Mouse (Mus musculus) limb, embryonic 10.5 days (tissue): Measurements from ENCODE around the gene Whamm. TPM values are rescaled to one million over a fixed set of nuclear protein-coding genes. Genes with fewer than 3 reads are reported as not detected.
A peak's percentile ranks its signal among the peaks of the same experiment; 100 is the strongest.

ENCODE experiments used
- DNase-seq: peaks from one replicate; pipeline ENCODE4 v3.0.0-alpha.2; 2017; ENCODE audit warnings: low spot score
- H3K27ac ChIP-seq: fragments of 300-500 bp; sonication (generic); 2 replicates; pipeline ENCODE4 v1.5.1; 2016; ENCODE audit warnings: mild to moderate bottlenecking
- H3K27me3 ChIP-seq: fragments of 300-500 bp; sonication (generic); 2 replicates; pipeline ENCODE4 v1.6.1; 2016; ENCODE audit warnings: low read depth, mild to moderate bottlenecking; ENCODE audit not compliant: poor library complexity, severe bottlenecking
- H3K36me3 ChIP-seq: fragments of 300-500 bp; sonication (generic); 2 replicates; pipeline ENCODE4 v1.6.1; 2016; ENCODE audit warnings: mild to moderate bottlenecking, moderate library complexity
- H3K4me1 ChIP-seq: fragments of 300-500 bp; sonication (generic); 2 replicates; pipeline ENCODE4 v1.6.1; 2016
- H3K4me3 ChIP-seq: fragments of 300-500 bp; sonication (generic); 2 replicates; pipeline ENCODE4 v1.5.1; 2016; ENCODE audit warnings: mild to moderate bottlenecking, moderate library complexity
- H3K9me3 ChIP-seq: fragments of 300-500 bp; sonication (generic); replicated peaks from 2 replicates; pipeline ENCODE4 v1.6.1; 2016; ENCODE audit warnings: mild to moderate bottlenecking
- WGBS: fragments of 180-500 bp; shearing (Covaris S2); methylation state at CpG from one replicate; pipeline ENCODE4 v1.1.7; 2016; 5-methylcytosine and 5-hydroxymethylcytosine counted together
- polyA plus RNA-seq: library from polyadenylated mRNA; unstranded; fragments of >200 nt; fragmentation: Nextera tagmentation; extraction: Ambion mirVana; gene quantifications from 2 replicates; pipeline ENCODE4 v1.2.1, GENCODE M21; 2016

The Whamm gene
- polyA plus RNA-seq, 1 experiment from 2014 or later = 2.6 TPM

GRCm38 (mm10) chr7:81554369-81554768 lies 16.7 kb upstream of the Whamm start:
- H3K27me3 ChIP-seq = no peaks in the 10 kb centered on the region
- no peak overlapping the region for H3K4me3 ChIP-seq
- no peaks in the 10 kb centered on the region for H3K36me3 ChIP-seq
- H3K9me3 ChIP-seq = no peaks in the 10 kb centered on the region
- H3K27ac ChIP-seq = no peak overlapping the region
- peak; percentile 53 for DNase-seq
- no peaks in the 10 kb centered on the region for H3K4me1 ChIP-seq
- WGBS = 86% methylated on average over 2 of the region's 2 CpGs

- 84% methylated on average over 4 of the region's 4 CpGs for WGBS
These were observed 14.2 kb upstream of the Whamm start for GRCm38 (mm10) chr7:81556839-81557238.

GRCm38 (mm10) chr7:81557252-81557984 lies 13.6 kb upstream of the Whamm start:
- Histone ChIP-seq H3K27me3 (no peaks in the 10 kb centered on the region), H3K9me3 (no peaks in the 10 kb centered on the region), H3K4me3 (no peak overlapping the region), H3K36me3 (no peaks in the 10 kb centered on the region), H3K4me1 (no peaks in the 10 kb centered on the region), H3K27ac (no peak overlapping the region)
- DNase-seq = no peak
- 90% methylated on average over 7 of the region's 7 CpGs for WGBS

More at GRCm38 (mm10) chr7:81556839-81557238, 14.2 kb upstream of the Whamm start:
- no peak overlapping the region for H3K4me3 ChIP-seq
- no peak for DNase-seq
- H3K27me3 ChIP-seq = no peaks in the 10 kb centered on the region
- H3K9me3 ChIP-seq = no peaks in the 10 kb centered on the region
- H3K4me1 ChIP-seq = no peaks in the 10 kb centered on the region
- H3K36me3 ChIP-seq = no peaks in the 10 kb centered on the region
- no peak overlapping the region for H3K27ac ChIP-seq

- no peaks in the 10 kb centered on the region for H3K36me3 ChIP-seq
- no peak for DNase-seq
- no peak overlapping the region for H3K4me3 ChIP-seq
- H3K4me1 ChIP-seq = no peaks in the 10 kb centered on the region
- WGBS = 76% methylated on average over 4 of the region's 4 CpGs
- H3K27ac ChIP-seq = no peak overlapping the region
- no peaks in the 10 kb centered on the region for H3K27me3 ChIP-seq
- H3K9me3 ChIP-seq = no peaks in the 10 kb centered on the region
These were observed 13.1 kb upstream of the Whamm start for GRCm38 (mm10) chr7:81557985-81558360.

GRCm38 (mm10) chr7:81559231-81559980 lies 11.7 kb upstream of the Whamm start:
- Histone ChIP-seq H3K36me3 (no peaks in the 10 kb centered on the region), H3K27me3 (no peaks in the 10 kb centered on the region), H3K27ac (no peak overlapping the region), H3K4me1 (no peaks in the 10 kb centered on the region), H3K9me3 (no peaks in the 10 kb centered on the region), H3K4me3 (no peak overlapping the region)
- DNase-seq = no peak
- 92% methylated on average over 14 of the region's 14 CpGs for WGBS

GRCm38 (mm10) chr7:81560101-81561049 lies 10.7 kb upstream of the Whamm start:
- 78% methylated on average over 8 of the region's 8 CpGs for whole genome bisulfite sequencing
- no peak for DNase-seq
- H3K9me3 ChIP-seq = no peaks in the 10 kb centered on the region
- H3K27me3 ChIP-seq = no peaks in the 10 kb centered on the region
- no peak overlapping the region for H3K27ac ChIP-seq
- peaks cover 3% of the 10 kb centered on the region for H3K4me1 ChIP-seq
- no peaks in the 10 kb centered on the region for H3K36me3 ChIP-seq
- H3K4me3 ChIP-seq = no peak overlapping the region

GRCm38 (mm10) chr7:81561211-81561610 lies 9.9 kb upstream of the Whamm start:
- Histone ChIP-seq H3K4me1 (peaks cover 8% of the 10 kb centered on the region), H3K36me3 (no peaks in the 10 kb centered on the region), H3K4me3 (no peak overlapping the region), H3K27ac (no peak overlapping the region), H3K27me3 (no peaks in the 10 kb centered on the region), H3K9me3 (no peaks in the 10 kb centered on the region)
- DNase-seq = no peak
- 83% methylated on average over 5 of the region's 5 CpGs for WGBS

- Histone ChIP-seq H3K9me3 (no peaks in the 10 kb centered on the region), H3K36me3 (no peaks in the 10 kb centered on the region), H3K4me1 (peaks cover 19% of the 10 kb centered on the region), H3K27me3 (no peaks in the 10 kb centered on the region), H3K27ac (no peak overlapping the region), H3K4me3 (no peak overlapping the region)
- no peak for DNase-seq
- 70% methylated on average over 4 of the region's 4 CpGs for WGBS
These were observed 7.5 kb upstream of the Whamm start for GRCm38 (mm10) chr7:81563506-81564015.

GRCm38 (mm10) chr7:81564766-81565165 lies 6.3 kb upstream of the Whamm start:
- H3K27ac ChIP-seq = no peak overlapping the region
- H3K4me3 ChIP-seq = no peak overlapping the region
- WGBS = 74% methylated on average over 7 of the region's 7 CpGs
- DNase-seq = no peak
- no peaks in the 10 kb centered on the region for H3K9me3 ChIP-seq
- H3K36me3 ChIP-seq = no peaks in the 10 kb centered on the region
- peaks cover 19% of the 10 kb centered on the region for H3K4me1 ChIP-seq
- H3K27me3 ChIP-seq = no peaks in the 10 kb centered on the region

GRCm38 (mm10) chr7:81565381-81566055 lies 5.5 kb upstream of the Whamm start:
- H3K9me3 ChIP-seq = no peaks in the 10 kb centered on the region
- WGBS = 47% methylated on average over 7 of the region's 7 CpGs
- H3K4me3 ChIP-seq = no peak overlapping the region
- H3K36me3 ChIP-seq = no peaks in the 10 kb centered on the region
- H3K4me1 ChIP-seq = peaks cover 19% of the 10 kb centered on the region
- DNase-seq = peak; percentile 55
- H3K27ac ChIP-seq = no peak overlapping the region
- H3K27me3 ChIP-seq = no peaks in the 10 kb centered on the region

GRCm38 (mm10) chr7:81566332-81566731 lies 4.7 kb upstream of the Whamm start:
- no peaks in the 10 kb centered on the region for H3K27me3 ChIP-seq
- peaks cover 24% of the 10 kb centered on the region for H3K4me1 ChIP-seq
- no peaks in the 10 kb centered on the region for H3K36me3 ChIP-seq
- no peak overlapping the region for H3K4me3 ChIP-seq
- no peaks in the 10 kb centered on the region for H3K9me3 ChIP-seq
- DNase-seq = peak; percentile 4
- H3K27ac ChIP-seq = no peak overlapping the region
- 95% methylated on average over 4 of the region's 4 CpGs for WGBS

GRCm38 (mm10) chr7:81566892-81567291 lies 4.2 kb upstream of the Whamm start, which contains the start of gene Fsd2:
Fsd2 (minus strand) TSS chr7:81566944.
- Histone ChIP-seq H3K27me3 (no peaks in the 10 kb centered on the region), H3K9me3 (no peaks in the 10 kb centered on the region), H3K27ac (no peak within 1 kb of the TSS), H3K4me1 (peaks cover 27% of the 10 kb centered on the region), H3K36me3 (no peaks in the 10 kb centered on the region), H3K4me3 (no peak within 1 kb of the TSS)
- 75% methylated on average over 9 of the region's 9 CpGs for WGBS
- no peak for DNase-seq
